Mouse (Mus musculus) heart, embryonic 12.5 days (tissue): ENCODE results near the gene Olfr917. TPM values are rescaled to one million over a fixed set of nuclear protein-coding genes. Genes with fewer than 3 reads are reported as not detected.

Experiments used
- ATAC-seq: fragments of 200-750 bp; cut with Nextera tagmentation; 2 replicates; pipeline ENCODE4 v1.8.0; 2017; ENCODE audit warnings: moderate TSS enrichment, moderate library complexity; ENCODE audit not compliant: insufficient number of reproducible peaks, low FRiP score
- H3K27ac ChIP-seq: fragments of 300-500 bp; sonication (generic); 2 replicates; pipeline ENCODE4 v1.5.1; 2016; ENCODE audit warnings: mild to moderate bottlenecking, moderate library complexity; ENCODE audit not compliant: poor library complexity, severe bottlenecking
- H3K27me3 ChIP-seq: fragments of 300-500 bp; sonication (generic); replicated peaks from 2 replicates; pipeline ENCODE4 v1.6.1; 2016; ENCODE audit warnings: mild to moderate bottlenecking, moderate library complexity
- H3K36me3 ChIP-seq: fragments of 300-500 bp; sonication (generic); 2 replicates; pipeline ENCODE4 v1.6.1; 2016; ENCODE audit warnings: mild to moderate bottlenecking, moderate library complexity
- H3K4me1 ChIP-seq: fragments of 300-500 bp; sonication (generic); replicated peaks from 2 replicates; pipeline ENCODE4 v1.6.1; 2016; ENCODE audit warnings: mild to moderate bottlenecking
- H3K4me2 ChIP-seq: fragments of 300-500 bp; sonication (generic); 2 replicates; pipeline ENCODE4 v1.6.1; 2016; ENCODE audit warnings: mild to moderate bottlenecking, moderate library complexity
- H3K4me3 ChIP-seq: fragments of 300-500 bp; sonication (generic); 2 replicates; pipeline ENCODE4 v1.5.1; 2016; ENCODE audit warnings: mild to moderate bottlenecking
- H3K9ac ChIP-seq: fragments of 300-500 bp; sonication (generic); 2 replicates; pipeline ENCODE4 v1.6.1; 2016; ENCODE audit warnings: mild to moderate bottlenecking, moderate library complexity
- H3K9me3 ChIP-seq: fragments of 300-500 bp; sonication (generic); replicated peaks from 2 replicates; pipeline ENCODE4 v1.6.1; 2016; ENCODE audit warnings: mild to moderate bottlenecking, moderate library complexity
- WGBS: fragments of 180-500 bp; shearing (Covaris S2); methylation state at CpG from one replicate; pipeline ENCODE4 v1.1.7; 2016; 5-methylcytosine and 5-hydroxymethylcytosine counted together
- polyA plus RNA-seq: library from polyadenylated mRNA; unstranded; fragments of >200 nt; fragmentation: Nextera tagmentation; extraction: Ambion mirVana; gene quantifications from 2 replicates; pipeline ENCODE4 v1.2.1, GENCODE M21; 2016

The Olfr917 gene
- not detected in 2 replicates for polyA plus RNA-seq

GRCm38 (mm10) chr9:38665742-38666141, at the start of gene Olfr917:
Olfr917 (minus strand) TSS chr9:38665842.
- WGBS: 86% methylated on average over 1 of the region's 1 CpGs
- H3K27ac ChIP-seq: no peak within 1 kb of the TSS
- no peak within 1 kb of the TSS for H3K9ac ChIP-seq
- no peaks in the 10 kb centered on the region for H3K9me3 ChIP-seq
- H3K4me2 ChIP-seq: no peak within 1 kb of the TSS
- no peaks in the 10 kb centered on the region for H3K27me3 ChIP-seq
- no peaks in the 10 kb centered on the region for H3K36me3 ChIP-seq
- no peak for ATAC-seq
- H3K4me1 ChIP-seq: no peaks in the 10 kb centered on the region
- H3K4me3 ChIP-seq: no peak within 1 kb of the TSS

DNA sequence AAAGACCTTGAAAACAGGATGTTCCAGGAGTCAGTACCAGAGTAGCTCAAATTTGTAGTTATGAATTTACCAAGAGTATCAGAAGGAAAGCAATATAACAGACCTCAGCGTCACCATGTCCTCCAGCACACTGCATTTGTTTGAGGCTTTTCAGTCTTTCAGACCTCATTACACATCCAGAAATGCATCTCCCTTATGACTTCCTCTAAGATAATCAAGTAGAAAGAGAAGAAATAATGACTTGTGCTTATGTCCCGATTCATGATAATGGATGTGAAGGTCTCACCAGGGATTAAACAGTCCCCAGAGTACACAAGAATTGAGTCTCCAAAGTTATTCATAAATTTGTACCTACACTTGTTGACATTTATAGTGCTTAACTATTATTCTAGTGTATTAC, 8.9 kb upstream of the Olfr917 start, which contains the start of gene Olfr918:
TSS of gene Olfr918 (minus strand) at position 101 of the 400 bp plus-strand sequence.
- 78% methylated on average over 2 of the region's 2 CpGs for WGBS

GRCm38 (mm10) chr9:38672887-38673286, 7.2 kb upstream of the Olfr917 start:
- no peak for ATAC-seq
- Histone ChIP-seq H3K4me2 (no peak overlapping the region), H3K4me1 (no peaks in the 10 kb centered on the region), H3K27me3 (no peaks in the 10 kb centered on the region), H3K27ac (no peak overlapping the region), H3K9me3 (no peaks in the 10 kb centered on the region), H3K9ac (no peak overlapping the region), H3K36me3 (no peaks in the 10 kb centered on the region), H3K4me3 (no peak overlapping the region)
- 69% methylated on average over 2 of the region's 2 CpGs for WGBS

More for the DNA sequence above, 8.9 kb upstream of the Olfr917 start, which contains the start of gene Olfr918:
- no peak for ATAC-seq
- no peaks in the 10 kb centered on the region for H3K9me3 ChIP-seq
- H3K27ac ChIP-seq: no peak within 1 kb of the TSS
- H3K9ac ChIP-seq: no peak within 1 kb of the TSS
- no peak within 1 kb of the TSS for H3K4me2 ChIP-seq
- H3K4me1 ChIP-seq: no peaks in the 10 kb centered on the region
- H3K4me3 ChIP-seq: no peak within 1 kb of the TSS
- H3K36me3 ChIP-seq: no peaks in the 10 kb centered on the region
- H3K27me3 ChIP-seq: no peaks in the 10 kb centered on the region

- no peaks in the 10 kb centered on the region for H3K36me3 ChIP-seq
- H3K27me3 ChIP-seq: no peaks in the 10 kb centered on the region
- H3K27ac ChIP-seq: no peak within 1 kb of the TSS
- no peak within 1 kb of the TSS for H3K4me2 ChIP-seq
- H3K4me3 ChIP-seq: no peak within 1 kb of the TSS
- no peak within 1 kb of the TSS for H3K9ac ChIP-seq
- no peak for ATAC-seq
- WGBS: 69% methylated on average over 1 of the region's 1 CpGs
- no peaks in the 10 kb centered on the region for H3K4me1 ChIP-seq
- no peaks in the 10 kb centered on the region for H3K9me3 ChIP-seq
These were observed 5.9 kb downstream of the Olfr917 start, which contains the start of gene Olfr916 for GRCm38 (mm10) chr9:38659775-38660174. Olfr916 (minus strand) TSS chr9:38659875.

DNA sequence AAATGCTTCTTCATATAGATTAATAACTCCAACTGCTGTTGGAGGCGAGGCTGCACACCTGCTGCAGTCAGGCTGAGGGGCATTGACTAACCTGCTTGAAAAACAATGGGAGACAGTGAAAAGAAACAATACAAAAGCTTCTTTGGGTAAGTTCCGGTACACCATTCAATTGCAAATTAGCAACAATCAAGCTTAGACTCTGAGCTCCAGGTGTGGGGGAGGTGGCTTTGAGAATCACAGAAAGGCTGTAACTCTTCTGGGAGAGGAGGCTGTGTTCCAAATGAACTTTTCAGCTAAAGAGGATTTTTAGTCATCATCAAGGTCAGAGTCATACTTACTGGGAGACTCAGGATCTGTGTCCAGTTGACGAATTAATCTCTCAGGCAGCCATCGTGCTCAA, 33.2 kb downstream of the Olfr917 start:
- 76% methylated on average over 4 of the region's 4 CpGs for WGBS
- no peak for ATAC-seq

More for the DNA sequence above, 33.2 kb downstream of the Olfr917 start:
- Histone ChIP-seq H3K27me3 (no peaks in the 10 kb centered on the region), H3K9ac (no peak overlapping the region), H3K4me1 (no peaks in the 10 kb centered on the region), H3K36me3 (no peaks in the 10 kb centered on the region), H3K27ac (no peak overlapping the region), H3K9me3 (peaks cover 3% of the 10 kb centered on the region; the same call in 1 of the 2 replicates), H3K4me2 (no peak overlapping the region), H3K4me3 (no peak overlapping the region)

Other genes starting within 250 kb of the Olfr917 start
- not detected in 2 replicates for gene Olfr901, start 236.4 kb downstream of the Olfr917 start, polyA plus RNA-seq
- not detected in 2 replicates for gene Olfr902, start 218.2 kb downstream of the Olfr917 start, polyA plus RNA-seq
- not detected in 2 replicates for gene Olfr904, start 202.7 kb downstream of the Olfr917 start, polyA plus RNA-seq
- not detected in 2 replicates for gene Olfr905, start 194.7 kb downstream of the Olfr917 start, polyA plus RNA-seq
- not detected in 2 replicates for gene Olfr906, start 178.8 kb downstream of the Olfr917 start, polyA plus RNA-seq
- not detected in 2 replicates for gene Olfr907, start 170.0 kb downstream of the Olfr917 start, polyA plus RNA-seq
- gene Olfr911-ps1, start 144.3 kb downstream of the Olfr917 start, polyA plus RNA-seq: not detected in 2 replicates
- gene Olfr910, start 128.0 kb downstream of the Olfr917 start, polyA plus RNA-seq: not detected in 2 replicates
- not detected in 2 replicates for gene Olfr912, start 85.7 kb downstream of the Olfr917 start, polyA plus RNA-seq
- not detected in 2 replicates for gene Olfr913, start 73.1 kb downstream of the Olfr917 start, polyA plus RNA-seq
- not detected in 2 replicates for gene Olfr914, start 60.7 kb downstream of the Olfr917 start, polyA plus RNA-seq
- gene Olfr916, start 6.0 kb downstream of the Olfr917 start, polyA plus RNA-seq: not detected in 2 replicates
- gene Olfr918, start 8.8 kb upstream of the Olfr917 start, polyA plus RNA-seq: not detected in 2 replicates
- not detected in 2 replicates for gene Olfr919, start 37.8 kb upstream of the Olfr917 start, polyA plus RNA-seq
- gene Vwa5a, start 52.4 kb upstream of the Olfr917 start, polyA plus RNA-seq: 19.3 and 21.3 TPM in 2 replicates
- 0.03 TPM in 1 of 2 replicates, not detected in the other for gene Olfr920, start 86.5 kb upstream of the Olfr917 start, polyA plus RNA-seq
- not detected in 2 replicates for gene Olfr921, start 107.2 kb upstream of the Olfr917 start, polyA plus RNA-seq
- not detected in 2 replicates for gene Olfr922, start 148.8 kb upstream of the Olfr917 start, polyA plus RNA-seq
- gene Olfr923, start 160.7 kb upstream of the Olfr917 start, polyA plus RNA-seq: not detected in 2 replicates
- gene Olfr924, start 178.6 kb upstream of the Olfr917 start, polyA plus RNA-seq: not detected in 2 replicates
- gene Olfr26, start 189.2 kb upstream of the Olfr917 start, polyA plus RNA-seq: not detected in 2 replicates
- gene Olfr926, start 211.3 kb upstream of the Olfr917 start, polyA plus RNA-seq: not detected in 2 replicates